Mouse (Mus musculus): ENCODE measurements around the gene Crocc2. TPM values are rescaled to one million over a fixed set of nuclear protein-coding genes. Genes with fewer than 3 reads are reported as not detected.
"Not testable (repeated sequence)": the region's sequence is repeated elsewhere in the genome, so short reads cannot be mapped to it uniquely, and the experiment has no call there.

The Crocc2 gene
- polyA plus RNA-seq, 1 experiment from 2014 or later = 0.14 TPM

DNA sequence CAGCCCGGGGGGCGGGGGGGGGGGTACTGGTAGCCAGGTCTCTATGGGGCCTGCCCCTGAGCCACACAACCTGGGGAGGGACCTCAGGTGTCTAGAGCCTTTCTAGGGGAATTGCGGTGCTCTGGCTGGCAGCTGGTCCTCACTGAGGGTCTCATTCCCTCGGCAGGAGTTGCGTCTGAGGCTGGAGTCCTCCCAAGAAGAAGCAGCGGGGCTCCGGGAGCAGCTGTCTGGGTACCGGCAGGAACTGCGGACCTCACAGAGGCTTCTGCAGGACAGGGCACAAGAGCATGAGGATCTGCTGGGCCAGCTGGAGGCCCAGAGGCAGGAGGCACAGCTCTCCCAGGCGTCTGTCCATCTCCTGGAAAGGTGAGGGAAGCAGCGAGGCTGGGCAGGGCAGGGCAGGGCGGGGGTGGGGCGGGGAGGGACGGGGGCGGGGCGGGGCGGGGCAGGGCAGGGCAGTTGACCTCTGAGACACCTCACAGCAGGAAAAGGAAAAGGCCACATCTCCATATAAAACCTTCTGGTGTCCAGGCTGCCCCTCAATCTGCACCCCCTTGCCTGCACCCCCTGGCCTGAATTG is 22.3 kb downstream of the Crocc2 start:
- Histone ChIP-seq H3K36me3 (ENCODE audit: insufficient read depth, low read length) (no peaks in the 10 kb centered on the region), H3K9ac (ENCODE audit: low read depth, low read length) (no peak overlapping the region), H3K27me3 (ENCODE audit: insufficient read depth, low read length) (no peaks in the 10 kb centered on the region; the same call in 1 of the 2 replicates), H3K9me3 (replicated peaks; ENCODE audit: low read length) (no peaks in the 10 kb centered on the region), H3K27ac (no peak overlapping the region), H3K4me2 (ENCODE audit: low read length) (no peak overlapping the region), H3K4me3 (replicated peaks; ENCODE audit: low read depth, low read length) (no peak overlapping the region), H3K4me1 (replicated peaks; ENCODE audit: insufficient read depth, low read length) (0 out of 2 replicates have a peak, but pooled peaks cover 3% of the 10 kb centered on the region)
- TF ChIP-seq CTCF (IDR thresholded peaks at IDR 0.05; ENCODE audit: low read depth) = no peak
- 9% methylated on average over 15 of the region's 17 CpGs for WGBS
- no peak for DNase-seq (ENCODE audit: low spot score)
- ATAC-seq (replicated peaks; ENCODE audit: low FRiP score, low read depth) = no peak

DNA sequence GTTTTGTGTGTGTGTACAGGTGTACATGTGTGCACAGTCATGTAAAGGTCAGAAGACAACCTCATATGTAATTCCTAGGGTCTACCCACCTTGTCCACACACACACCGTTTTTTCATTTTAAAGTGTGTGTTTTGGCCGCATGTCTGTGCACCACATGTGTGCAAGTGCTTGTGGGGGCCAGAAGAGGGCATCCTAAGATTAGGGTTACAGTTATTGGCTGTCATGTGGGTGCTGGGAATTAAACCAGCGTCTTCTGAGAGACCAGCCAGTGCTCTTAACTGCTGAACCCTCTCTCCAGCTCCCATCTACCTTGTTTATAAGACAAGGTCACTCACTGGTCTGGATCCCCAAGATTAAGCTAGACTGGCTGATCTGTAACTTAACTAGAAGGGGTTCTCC is 26.4 kb downstream of the Crocc2 start:
- Histone ChIP-seq H3K36me3 (ENCODE audit: insufficient read depth, low read length) (no peaks in the 10 kb centered on the region), H3K4me3 (replicated peaks; ENCODE audit: low read depth, low read length) (no peak overlapping the region), H3K4me1 (replicated peaks; ENCODE audit: insufficient read depth, low read length) (no peaks in the 10 kb centered on the region), H3K27me3 (ENCODE audit: insufficient read depth, low read length) (no peaks in the 10 kb centered on the region; the same call in 1 of the 2 replicates), H3K27ac (no peak overlapping the region), H3K9me3 (replicated peaks; ENCODE audit: low read length) (no peaks in the 10 kb centered on the region), H3K4me2 (ENCODE audit: low read length) (no peak overlapping the region), H3K9ac (ENCODE audit: low read depth, low read length) (no peak overlapping the region)
- TF ChIP-seq CTCF (IDR thresholded peaks at IDR 0.05; ENCODE audit: low read depth) = no peak
- 84% methylated on average over 3 of the region's 3 CpGs for WGBS
- ATAC-seq (replicated peaks; ENCODE audit: low FRiP score, low read depth) (no peak), DNase-seq (ENCODE audit: low spot score) (no peak)

DNA sequence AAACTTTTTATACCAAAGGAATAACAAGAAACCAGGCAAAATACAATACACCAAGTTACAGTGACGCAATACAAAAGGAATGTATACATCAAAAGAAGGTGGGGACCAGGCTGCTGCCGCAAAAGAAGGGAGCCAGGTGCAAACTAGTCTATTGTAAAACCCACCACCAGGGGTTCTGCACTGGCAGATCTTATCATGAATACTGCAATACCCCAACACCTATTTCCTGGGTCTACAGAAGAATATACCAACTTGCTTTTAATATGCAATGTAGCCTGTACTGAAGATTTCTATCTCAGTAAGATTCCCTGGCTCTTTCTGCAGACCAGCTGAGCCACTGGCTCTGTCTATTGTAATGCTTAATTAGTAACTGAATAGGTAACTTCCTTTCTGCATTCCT is 28.9 kb downstream of the Crocc2 start:
- not testable (repeated sequence) for H3K9ac ChIP-seq (ENCODE audit: low read depth, low read length); H3K4me2 ChIP-seq (ENCODE audit: low read length); H3K27me3 ChIP-seq (ENCODE audit: insufficient read depth, low read length); H3K36me3 ChIP-seq (ENCODE audit: insufficient read depth, low read length); ATAC-seq (replicated peaks; ENCODE audit: low FRiP score, low read depth); DNase-seq (ENCODE audit: low spot score); H3K4me3 ChIP-seq (replicated peaks; ENCODE audit: low read depth, low read length); H3K4me1 ChIP-seq (replicated peaks; ENCODE audit: insufficient read depth, low read length); H3K27ac ChIP-seq; H3K9me3 ChIP-seq (replicated peaks; ENCODE audit: low read length)
- WGBS = 80% methylated on average over 2 of the region's 2 CpGs

DNA sequence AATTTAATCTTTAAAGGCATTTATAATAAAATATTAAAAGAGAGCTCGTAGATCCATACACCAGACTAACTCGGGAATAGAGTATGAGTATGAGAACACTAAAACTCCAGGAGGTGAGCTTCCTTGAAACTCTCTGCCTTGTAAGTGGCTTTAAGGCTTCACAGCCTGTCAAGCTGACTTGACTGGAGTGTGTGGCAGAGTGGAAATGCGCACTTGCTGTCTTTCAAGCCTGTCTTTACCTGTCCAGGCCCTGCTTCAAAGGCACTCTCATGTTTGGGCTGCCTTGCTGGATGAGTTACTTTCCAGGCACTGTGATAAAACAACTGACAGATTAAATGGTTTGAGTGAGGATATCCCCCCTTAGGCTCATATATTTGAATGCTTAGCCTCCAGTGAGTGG is 29.4 kb downstream of the Crocc2 start:
- ATAC-seq (replicated peaks; ENCODE audit: low FRiP score, low read depth) (no peak), DNase-seq (ENCODE audit: low spot score) (no peak)
- WGBS = 84% methylated on average over 3 of the region's 3 CpGs
- H3K9ac ChIP-seq (ENCODE audit: low read depth, low read length) = no peak overlapping the region
- H3K4me2 ChIP-seq (ENCODE audit: low read length) = no peak overlapping the region
- H3K4me3 ChIP-seq (replicated peaks; ENCODE audit: low read depth, low read length) = no peak overlapping the region
- H3K27ac ChIP-seq = peak overlapping the region; percentile 44; the same call in 1 of the 2 replicates
- H3K4me1 ChIP-seq (replicated peaks; ENCODE audit: insufficient read depth, low read length) = no peaks in the 10 kb centered on the region
- H3K9me3 ChIP-seq (replicated peaks; ENCODE audit: low read length) = no peaks in the 10 kb centered on the region
- no peak for TF ChIP-seq CTCF (IDR thresholded peaks at IDR 0.05; ENCODE audit: low read depth)
- no peaks in the 10 kb centered on the region for H3K27me3 ChIP-seq (ENCODE audit: insufficient read depth, low read length)
- no peaks in the 10 kb centered on the region for H3K36me3 ChIP-seq (ENCODE audit: insufficient read depth, low read length)

DNA sequence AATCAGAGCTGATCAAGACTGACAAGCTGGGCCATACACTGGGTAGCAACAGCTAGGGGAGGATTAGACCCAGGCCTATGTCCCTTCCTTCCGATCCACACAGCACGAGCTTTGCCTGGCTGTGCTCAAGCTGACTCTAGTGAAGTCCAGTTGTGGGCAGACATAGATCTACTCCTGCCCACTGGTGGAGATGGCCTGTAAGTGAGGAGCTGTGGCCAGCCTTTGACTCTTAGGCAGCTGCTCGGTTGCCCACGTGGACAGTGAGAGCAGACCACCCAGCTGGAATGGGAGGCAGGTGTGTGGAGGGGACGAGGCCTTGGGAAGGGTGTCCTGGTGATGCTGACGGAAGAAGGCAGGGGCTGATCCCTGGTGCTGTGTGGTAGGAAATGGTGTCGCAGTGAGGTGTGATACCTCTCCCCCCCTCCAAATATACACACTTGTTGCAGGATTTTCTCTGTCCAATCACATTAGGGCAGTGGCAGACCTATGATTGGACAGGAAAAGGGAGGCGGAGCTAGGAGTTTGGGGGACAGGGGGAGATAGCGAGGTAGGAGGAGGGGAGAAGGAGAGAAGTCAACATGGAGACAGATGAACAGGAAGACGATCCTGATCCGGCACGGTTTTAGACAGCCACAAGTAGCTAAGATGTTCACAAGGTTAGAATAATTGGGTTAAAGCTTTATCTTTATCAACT is 37.9 kb downstream of the Crocc2 start:
- H3K4me1 ChIP-seq (replicated peaks; ENCODE audit: insufficient read depth, low read length) = peaks cover 15% of the 10 kb centered on the region
- peak; percentile 47 for TF ChIP-seq CTCF (IDR thresholded peaks at IDR 0.05; ENCODE audit: low read depth)
- ATAC-seq (replicated peaks; ENCODE audit: low FRiP score, low read depth) (0 out of 2 replicates have a peak, but pooled peaks have one; percentile 24), DNase-seq (ENCODE audit: low spot score) (no peak)
- H3K36me3 ChIP-seq (ENCODE audit: insufficient read depth, low read length) = no peaks in the 10 kb centered on the region
- 61% methylated on average over 12 of the region's 12 CpGs for whole genome bisulfite sequencing
- H3K4me3 ChIP-seq (replicated peaks; ENCODE audit: low read depth, low read length) = no peak overlapping the region
- H3K9me3 ChIP-seq (replicated peaks; ENCODE audit: low read length) = no peaks in the 10 kb centered on the region
- no peak overlapping the region for H3K27ac ChIP-seq
- no peaks in the 10 kb centered on the region for H3K27me3 ChIP-seq (ENCODE audit: insufficient read depth, low read length)
- H3K9ac ChIP-seq (ENCODE audit: low read depth, low read length) = no peak overlapping the region
- no peak overlapping the region for H3K4me2 ChIP-seq (ENCODE audit: low read length)

DNA sequence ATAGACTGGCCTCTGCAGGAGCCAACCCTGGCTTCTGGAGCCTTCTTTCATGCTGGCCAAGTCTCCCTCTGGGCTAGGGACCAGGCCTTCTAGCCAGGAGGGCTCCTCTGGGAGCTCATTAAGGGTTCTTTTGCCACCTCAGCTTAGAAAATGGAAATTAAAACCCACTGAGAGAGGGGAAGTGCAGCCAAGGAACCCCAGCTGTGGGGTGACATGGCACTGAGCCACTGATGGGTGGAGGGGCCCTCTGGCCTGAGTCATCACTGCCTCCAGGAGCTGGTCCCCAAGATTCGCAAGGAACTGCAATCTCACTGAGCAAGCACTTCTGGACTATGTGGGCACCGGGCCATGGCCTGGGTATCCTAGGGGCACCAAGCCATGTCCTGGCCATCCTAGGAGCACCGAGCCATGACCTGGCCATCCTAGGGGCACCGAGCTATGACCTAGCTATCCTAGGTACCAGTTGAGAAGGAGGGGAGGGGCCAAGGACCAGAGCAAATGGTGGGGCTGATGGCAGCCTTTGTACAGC is 39.1 kb downstream of the Crocc2 start:
- ATAC-seq (replicated peaks; ENCODE audit: low FRiP score, low read depth) = no peak
- H3K9me3 ChIP-seq (replicated peaks; ENCODE audit: low read length) = no peaks in the 10 kb centered on the region
- H3K4me3 ChIP-seq (replicated peaks; ENCODE audit: low read depth, low read length) = no peak overlapping the region
- DNase-seq (ENCODE audit: low spot score) = no peak
- no peaks in the 10 kb centered on the region for H3K27me3 ChIP-seq (ENCODE audit: insufficient read depth, low read length)
- peaks cover 21% of the 10 kb centered on the region for H3K4me1 ChIP-seq (replicated peaks; ENCODE audit: insufficient read depth, low read length)
- no peak for TF ChIP-seq CTCF (IDR thresholded peaks at IDR 0.05; ENCODE audit: low read depth)
- H3K9ac ChIP-seq (ENCODE audit: low read depth, low read length) = no peak overlapping the region
- 66% methylated on average over 4 of the region's 4 CpGs for WGBS
- no peak overlapping the region for H3K27ac ChIP-seq
- no peak overlapping the region for H3K4me2 ChIP-seq (ENCODE audit: low read length)
- no peaks in the 10 kb centered on the region for H3K36me3 ChIP-seq (ENCODE audit: insufficient read depth, low read length)

Measured in kidney, postnatal 0 days (tissue).